8 mouse cellular contexts compared by ENCODE assay signal in the genomic region with DNA sequence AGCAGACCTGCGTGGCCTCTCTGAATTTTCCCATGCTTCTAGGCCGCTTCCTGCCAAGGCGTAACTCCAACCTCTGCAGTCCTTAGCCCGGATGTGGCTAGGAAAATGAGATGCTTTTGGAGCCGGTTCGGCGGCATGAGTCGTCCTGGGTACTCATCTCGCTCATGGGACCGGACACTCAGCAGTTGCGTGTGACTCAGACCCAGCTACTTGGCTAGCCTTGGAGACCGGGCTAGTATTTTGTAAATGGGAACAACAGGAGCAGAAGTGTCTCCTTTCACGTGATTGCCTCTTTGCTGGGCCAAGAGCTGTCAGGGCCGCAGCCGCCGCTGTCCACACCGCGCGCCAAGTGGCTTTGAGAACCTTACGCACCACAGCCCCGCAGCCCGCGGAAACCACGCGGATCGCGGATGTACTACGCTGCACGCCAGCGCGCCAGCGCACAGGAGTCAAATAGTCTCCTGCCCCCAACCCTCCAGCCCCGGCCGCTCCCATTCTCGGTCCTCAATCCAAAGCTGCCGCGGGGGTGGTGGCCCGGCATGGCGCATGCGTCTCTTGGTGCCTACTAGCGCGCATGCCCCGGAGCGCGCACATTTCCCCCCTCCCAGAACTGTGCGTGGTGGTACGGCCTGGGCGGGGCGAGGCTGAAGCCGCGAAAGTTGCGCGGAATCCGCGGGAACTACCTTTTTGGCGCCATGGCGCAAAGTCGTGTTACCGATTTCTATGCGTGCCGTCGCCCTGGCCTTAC. TPM values are rescaled to one million over a fixed set of nuclear protein-coding genes. Genes with fewer than 3 reads are reported as not detected.
DNase-seq lines count a peak whose midpoint lies in the region; TF ChIP-seq lines count a peak whose summit lies in the region.

A gene (plus strand): TSS at position 655 of the 748 bp plus-strand sequence.

- TF ChIP-seq CTCF in gastrocnemius, adult 2 months (IDR thresholded peaks at IDR 0.05), result no peak

- H3K36me3 ChIP-seq in megakaryocyte, embryonic 14.5 days (replicated peaks; ENCODE audit: low read length), result peaks cover 35% of the 10 kb centered on the region

- no peaks in the 10 kb centered on the region for H3K9me3 ChIP-seq in megakaryocyte, embryonic 14.5 days

- intact Hi-C loops in gastrocnemius, adult 2 months (cut with DNase I), result no loop called here

- H3K4me1 ChIP-seq in megakaryocyte, embryonic 14.5 days, result peaks cover 62% of the 10 kb centered on the region

- peak within 1 kb of the TSS; percentile 72 for H3K4me3 ChIP-seq in gastrocnemius, adult 2 months
- H3K4me3 ChIP-seq in megakaryocyte, embryonic 14.5 days (replicated peaks), result peak within 1 kb of the TSS; percentile 97

- no peaks in the 10 kb centered on the region for H3K27me3 ChIP-seq in megakaryocyte, embryonic 14.5 days (replicated peaks)

- peak; percentile 97 for DNase-seq in WW6 (ENCODE audit: low read depth, low spot score)
- DNase-seq in cerebellum, postnatal 4 days (ENCODE audit: low spot score in 2 of 2), result peak; percentile 88 to 95
- DNase-seq in gastrocnemius, adult 2 months, result peak; percentile 96
- peak; percentile 89 for DNase-seq in hindlimb bud, embryonic 11.5 days (ENCODE audit: extremely low spot score, low read depth, low spot score)
- peak; percentile 82 to 95 for DNase-seq in left cerebral cortex, adult 8-10 months (ENCODE audit: low spot score in 2 of 2)
- peak; percentile 97 for DNase-seq in right cerebral cortex, postnatal 10 days (ENCODE audit: low spot score in 2 of 2)
- DNase-seq in urinary bladder, postnatal 25 days (ENCODE audit: low spot score), result peak; percentile 92

- H3K27ac ChIP-seq in gastrocnemius, adult 2 months, result peak within 1 kb of the TSS; percentile 98

RNA-seq across cellular contexts. Expression of the gene that starts here (rescaled TPM):
- 1 to 10 TPM in 1 of 2 experiments, under 1 TPM in 1; 0.78 to 1.5 TPM for total RNA-seq in gastrocnemius, adult 2 months (2021)
- 1 to 10 TPM; 4.1 to 5.0 (median 4.4) TPM for total RNA-seq in left cerebral cortex, adult 8-10 months (2022)
- 68.9 and 81.7 TPM in 2 replicates for polyA plus RNA-seq in megakaryocyte, embryonic 14.5 days (2012; ENCODE audit: insufficient read depth, low replicate concordance)

Comparison
In these comparisons a context has a peak if more than half of its experiments do, and no peak if none do; other contexts are left out.
1. Peak in every context shown above with its lines: DNase-seq, H3K4me3 ChIP-seq and H3K27ac ChIP-seq.